Mouse (Mus musculus) adrenal gland, postnatal 4 days (tissue): ENCODE results near the gene Uqcrh. TPM values are rescaled to one million over a fixed set of nuclear protein-coding genes. Genes with fewer than 3 reads are reported as not detected.

Experiments used
- DNase-seq, 2 experiments: peaks; one replicate each; pipeline ENCODE4 v3.0.0; 2021 to 2022; ENCODE audit warnings: low spot score in 2 of 2, mixed read lengths in 2 of 2
- long read RNA-seq, 2 experiments: library from polyadenylated mRNA; stranded (forward); transcript quantifications; one replicate each; pipeline ENCODE4 v2.0.0; 2021
- total RNA-seq, 2 experiments: library from RNA; stranded (reverse); gene quantifications; 2 replicates each; pipeline ENCODE4 v1.2.3; 2021

Gene Uqcrh
- 100 to 1,000 TPM; 468 to 515 TPM for total RNA-seq
- long read RNA-seq, experiment 1, transcript Uqcrh-202 (4 exons, 547 nt): major isoform, 201 of 221 reads
- long read RNA-seq, experiment 1, partial matches to known transcripts: 0 of 221 reads
- long read RNA-seq, experiment 1, other reads (novel, unspliced or antisense): 15 of 221 reads
- long read RNA-seq, experiment 2, transcript Uqcrh-202 (4 exons, 547 nt): major isoform, 151 of 185 reads
- long read RNA-seq, experiment 2, transcript Uqcrh-205 (2 exons, 423 nt): minor isoform, 7 of 185 reads
- long read RNA-seq, experiment 2, partial matches to known transcripts: 7 of 185 reads
- long read RNA-seq, experiment 2, other reads (novel, unspliced or antisense): 17 of 185 reads

DNA sequence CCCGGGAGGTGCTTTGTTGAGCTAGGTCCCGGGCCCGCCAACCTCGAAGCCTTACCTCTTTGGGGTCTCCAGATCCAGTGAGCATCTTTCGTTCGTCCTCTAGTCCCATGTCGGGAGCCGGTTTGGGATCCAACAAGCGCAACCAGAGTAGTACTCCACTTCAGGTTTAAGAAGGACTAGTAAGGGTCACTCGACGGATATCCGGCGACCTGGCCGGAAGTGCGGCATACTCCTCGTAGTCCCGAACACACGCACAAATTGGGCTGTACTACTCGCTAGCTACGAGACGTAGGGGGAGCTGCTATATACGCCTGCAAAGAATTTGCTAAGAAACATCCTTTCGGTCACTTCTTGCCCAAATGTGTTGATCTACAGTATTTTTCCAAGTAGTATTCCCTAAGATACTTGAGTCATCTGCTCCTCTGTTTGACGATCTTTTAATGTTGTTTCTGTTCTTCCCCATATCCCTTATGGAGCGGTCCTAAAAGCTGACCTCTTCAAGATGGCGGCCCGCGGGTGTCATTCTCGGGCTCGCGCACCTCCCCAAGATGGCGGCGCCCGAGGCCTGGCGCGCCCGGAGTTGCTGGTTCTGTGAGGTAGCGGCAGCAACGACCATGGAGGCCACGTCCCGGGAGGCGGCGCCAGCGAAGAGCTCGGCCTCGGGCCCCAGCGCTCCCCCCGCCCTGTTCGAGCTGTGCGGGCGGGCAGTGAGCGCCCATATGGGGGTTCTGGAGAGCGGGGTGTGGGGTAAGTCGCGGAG is at the start of gene Uqcrh, which contains the start of gene Lrrc41:
TSS of gene Uqcrh (minus strand) at position 211 of the 760 bp plus-strand sequence.
TSS of gene Lrrc41 (plus strand) at position 409 of the 760 bp plus-strand sequence.
- DNase-seq: peak; percentile 88 to 92

DNA sequence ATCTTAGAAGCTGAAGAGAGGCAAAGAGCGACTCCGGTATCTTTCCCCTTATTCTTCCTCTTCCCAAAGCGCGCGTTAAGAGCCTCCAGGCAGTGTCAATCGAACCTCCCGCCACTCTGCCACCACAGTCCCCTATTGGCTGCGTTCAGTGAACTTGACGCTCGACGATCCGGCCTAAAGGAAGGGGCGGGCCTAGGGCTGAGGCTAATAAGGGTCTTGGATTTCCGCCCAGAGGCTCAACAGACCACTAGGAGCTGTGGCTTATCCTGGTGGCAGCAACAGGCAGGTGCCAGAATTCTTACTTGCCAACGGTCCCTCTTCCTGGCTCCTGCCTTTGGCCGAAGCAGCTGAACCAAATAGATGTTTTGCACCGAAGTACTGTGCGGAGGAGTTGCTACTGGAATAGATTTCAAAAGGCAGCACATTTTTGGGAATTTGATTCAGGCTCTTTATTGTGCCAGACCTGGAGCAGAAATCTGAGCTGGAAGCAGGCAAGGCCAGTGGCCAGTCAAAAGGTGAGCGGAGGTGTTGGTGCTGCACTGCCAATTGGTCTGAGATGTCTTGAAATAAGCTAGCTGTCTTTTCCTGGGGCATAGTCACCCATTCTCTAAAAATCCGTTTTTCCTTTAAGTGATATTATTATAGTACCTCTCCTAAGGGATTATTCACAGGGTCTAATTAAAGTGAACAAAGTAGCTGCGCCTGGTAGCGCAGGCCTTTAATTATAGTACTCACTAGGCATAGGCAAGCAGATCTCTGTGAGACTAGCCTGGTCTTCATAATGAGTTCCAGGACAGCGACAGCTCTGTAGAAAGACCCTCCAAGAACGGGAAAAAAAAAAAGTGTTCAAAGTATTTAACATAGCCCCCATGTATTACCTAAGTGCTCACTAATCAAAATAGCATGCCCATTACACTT is 49.0 kb upstream of the Uqcrh start, which contains the start of the genes Rad54l and Pomgnt1:
TSS of gene Rad54l (minus strand) at position 89 of the 918 bp plus-strand sequence.
TSS of gene Pomgnt1 (plus strand) at position 239 of the 918 bp plus-strand sequence.
- DNase-seq: peak; percentile 32 to 68

DNA sequence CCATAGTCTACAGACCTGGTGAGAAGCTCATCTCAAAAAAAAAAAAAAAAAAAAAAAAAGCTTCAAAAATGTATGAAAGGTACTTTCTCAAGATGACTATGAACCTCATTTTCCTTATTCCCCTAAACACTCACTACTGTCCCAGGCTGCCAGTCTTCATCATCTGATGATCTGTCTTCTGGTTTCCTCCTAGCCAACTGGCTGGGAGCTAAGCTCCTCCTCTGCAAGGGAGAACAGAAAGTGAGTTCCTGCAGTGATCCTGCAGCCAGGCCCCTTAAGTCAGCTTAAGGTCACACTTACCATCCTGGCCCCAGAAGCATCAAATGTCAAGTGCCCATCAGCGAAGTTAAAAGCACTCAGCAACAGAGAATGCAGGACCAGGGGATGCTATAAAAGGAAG is 47.9 kb upstream of the Uqcrh start:
- DNase-seq: no peak

DNA sequence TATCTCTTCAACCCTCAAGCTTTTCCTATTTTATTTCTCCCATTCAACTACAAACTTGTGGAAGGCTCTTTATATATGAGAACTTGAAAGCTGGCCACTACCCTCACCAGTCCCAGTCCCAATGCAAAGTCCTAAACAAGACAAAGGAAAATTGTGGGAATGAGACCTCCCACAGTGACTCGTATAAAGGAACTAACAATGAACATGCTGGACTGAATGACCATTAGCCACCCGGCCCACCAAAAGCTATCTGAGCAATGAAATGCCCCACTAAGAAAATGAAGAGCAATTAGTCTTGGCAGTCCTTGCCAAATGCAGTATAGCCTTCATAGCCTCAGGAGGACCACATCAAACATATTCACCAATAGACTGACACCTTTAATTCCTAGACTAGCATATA is 36.6 kb upstream of the Uqcrh start:
- DNase-seq: no peak

DNA sequence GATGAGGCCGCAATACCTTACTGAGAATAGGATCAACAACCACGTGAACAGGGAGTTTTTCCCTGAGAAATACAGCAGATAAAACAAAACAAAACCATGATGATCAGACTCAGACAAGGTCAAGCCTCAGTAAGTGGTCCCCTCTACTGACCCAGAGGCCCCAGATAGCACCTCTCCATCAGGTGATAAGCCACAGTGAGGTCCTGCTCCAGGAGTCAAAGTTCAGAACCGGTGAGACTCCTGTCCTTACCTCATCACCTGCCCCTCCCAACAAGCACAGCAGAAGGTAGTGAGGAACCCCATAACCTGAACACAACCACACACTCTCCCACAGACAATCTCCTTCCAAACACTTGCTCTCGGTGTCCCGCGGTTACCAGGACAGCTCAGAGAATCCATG is 35.8 kb upstream of the Uqcrh start:
- DNase-seq: no peak

DNA sequence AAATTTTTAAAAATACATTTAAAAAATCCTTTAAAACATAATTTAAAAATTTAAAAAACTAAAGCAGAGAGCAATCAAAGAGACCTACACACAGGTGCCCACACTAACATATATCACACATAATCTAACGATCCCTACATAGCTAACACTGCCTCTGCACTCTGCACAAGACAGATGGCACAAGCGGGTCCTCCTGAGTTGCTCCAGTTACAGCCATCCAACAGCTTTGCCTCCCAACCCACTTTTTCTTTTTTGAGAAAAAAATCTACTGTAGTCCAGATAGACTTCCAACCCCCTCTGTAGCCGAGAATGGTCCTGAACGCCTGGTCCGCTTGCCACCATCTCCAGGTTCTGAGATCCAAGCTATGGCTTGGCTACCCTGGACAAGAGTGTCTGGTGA is 30.4 kb upstream of the Uqcrh start:
- DNase-seq: no peak

DNA sequence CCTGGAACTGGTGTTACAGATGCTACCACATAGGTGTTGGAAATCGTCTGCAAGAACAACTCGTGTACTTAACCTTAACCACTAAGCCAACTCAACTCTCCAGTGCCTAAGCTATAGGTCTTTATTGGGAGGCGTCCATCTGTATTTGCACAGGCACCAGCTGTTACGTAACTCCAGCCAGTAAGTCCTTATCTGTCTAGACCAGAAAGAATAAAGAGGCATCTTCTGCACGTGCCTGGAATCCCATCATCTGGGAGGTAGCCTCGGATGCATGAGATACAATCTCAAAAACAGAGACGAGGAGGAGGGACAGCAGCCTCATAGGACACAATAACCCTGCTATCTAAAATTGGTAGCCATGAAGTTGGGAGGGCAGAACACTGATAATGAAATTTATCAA is 26.1 kb upstream of the Uqcrh start:
- DNase-seq: no peak

DNA sequence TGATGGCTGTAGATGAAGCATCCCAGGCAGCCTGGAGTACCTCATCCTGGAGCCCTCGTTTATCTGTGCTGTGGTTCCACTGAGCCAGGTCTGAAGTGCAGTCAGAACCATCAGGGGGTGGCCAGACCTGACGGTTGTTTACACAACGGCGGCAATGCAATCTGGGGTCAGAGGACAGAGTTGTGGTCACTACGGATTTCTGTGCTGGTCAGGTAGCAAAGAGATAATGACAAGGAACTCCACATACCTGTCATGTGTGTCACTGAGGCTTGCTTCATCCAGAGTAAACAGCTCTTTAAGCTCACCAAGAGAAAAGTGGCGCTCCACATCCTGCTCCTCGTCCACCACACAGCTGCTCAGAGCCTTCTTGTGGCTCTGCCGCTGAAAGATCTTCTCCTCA is 22.3 kb upstream of the Uqcrh start:
- DNase-seq: no peak

DNA sequence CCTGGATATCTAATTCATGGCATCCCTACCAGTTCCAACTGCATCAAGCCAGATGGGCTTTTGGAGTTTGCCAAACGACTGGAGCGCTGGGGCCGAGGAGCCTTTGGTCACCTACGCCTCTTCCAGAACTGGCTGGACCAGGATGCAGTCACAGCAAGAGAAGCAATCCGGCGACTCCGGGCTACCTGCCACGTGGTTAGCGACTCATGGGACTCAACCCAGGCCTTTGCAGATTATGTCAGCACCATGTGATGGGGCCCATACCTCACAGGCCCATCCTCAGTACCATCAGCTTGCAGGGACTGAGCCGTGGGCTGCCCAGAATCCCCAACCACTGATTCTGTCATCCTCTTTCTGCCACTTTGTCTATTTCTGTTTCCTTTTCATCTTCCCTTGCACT is 21.4 kb upstream of the Uqcrh start:
- DNase-seq: no peak

DNA sequence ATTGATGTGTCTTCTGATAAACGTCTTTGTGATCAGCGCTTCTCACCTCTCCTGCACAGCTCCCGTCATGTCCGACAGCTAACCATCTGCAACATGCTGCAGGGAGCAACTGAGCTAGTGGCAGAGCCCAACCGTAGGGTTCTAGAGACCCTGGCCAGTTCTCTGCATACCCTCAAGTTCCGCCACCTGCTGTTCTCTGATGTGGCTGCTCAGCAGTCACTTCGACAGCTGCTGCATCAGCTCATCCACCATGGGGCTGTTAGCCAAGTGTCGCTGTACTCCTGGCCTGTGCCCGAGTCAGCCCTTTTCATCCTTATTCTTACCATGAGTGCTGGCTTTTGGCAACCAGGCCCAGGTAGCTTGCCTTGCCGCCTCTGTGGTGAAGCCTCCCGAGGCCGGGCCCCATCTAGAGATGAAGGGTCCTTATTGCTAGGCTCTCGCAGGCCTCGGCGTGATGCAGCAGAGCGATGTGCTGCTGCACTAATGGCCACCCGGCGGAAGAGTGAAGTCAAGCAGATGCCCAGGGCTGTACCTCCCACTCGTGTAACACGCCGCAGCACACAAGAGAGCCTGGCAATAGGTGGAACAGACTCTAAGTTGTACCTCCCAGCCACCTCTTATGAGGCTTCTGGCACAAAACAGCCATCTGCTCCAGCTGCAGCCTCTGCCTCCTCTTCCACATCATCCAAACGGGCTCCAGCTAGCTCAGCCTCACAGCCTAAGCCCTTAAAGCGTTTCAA is 13.8 kb upstream of the Uqcrh start:
- DNase-seq: no peak

DNA sequence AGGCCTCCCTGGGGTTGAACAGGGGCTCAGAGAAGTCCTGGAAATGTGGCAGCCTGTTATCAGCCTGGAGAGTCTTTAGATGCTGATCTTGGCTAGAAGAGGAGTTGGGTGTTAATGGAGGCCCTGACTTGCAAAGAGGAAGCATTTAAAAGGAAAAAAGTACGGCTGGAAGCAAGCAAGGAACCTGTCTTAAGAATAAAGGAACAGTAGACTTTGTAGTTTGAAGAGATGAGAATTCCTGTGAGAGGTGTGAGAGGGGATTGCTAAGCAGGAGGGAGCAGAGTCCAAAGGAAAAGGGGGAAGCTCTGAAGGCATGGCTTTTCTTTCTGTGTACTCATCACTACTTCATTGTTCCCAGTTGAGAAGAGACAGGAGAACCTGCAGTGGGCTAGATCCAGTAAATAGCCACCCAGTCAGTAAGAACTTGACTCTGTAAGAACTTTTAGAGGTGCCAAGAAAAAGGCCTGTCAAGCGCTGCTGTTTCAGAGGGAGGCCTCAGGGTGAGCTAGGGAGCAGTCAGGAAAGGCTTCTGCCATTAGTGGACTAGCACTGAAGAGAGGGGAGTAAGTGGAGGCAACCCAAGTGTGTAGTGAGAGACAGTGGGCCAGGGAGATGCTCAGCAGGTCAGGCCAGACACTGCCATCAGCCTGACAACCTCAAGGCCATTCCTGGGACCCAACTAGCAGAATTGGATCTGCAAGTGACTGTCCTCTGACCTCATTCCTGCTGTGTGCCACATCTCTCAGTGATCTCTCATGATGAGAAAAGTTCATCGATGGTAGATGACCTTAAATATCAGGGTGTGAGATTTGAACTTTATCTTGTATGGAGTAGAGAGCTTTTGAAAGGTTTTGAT is 2.6 kb upstream of the Uqcrh start:
- DNase-seq: no peak

DNA sequence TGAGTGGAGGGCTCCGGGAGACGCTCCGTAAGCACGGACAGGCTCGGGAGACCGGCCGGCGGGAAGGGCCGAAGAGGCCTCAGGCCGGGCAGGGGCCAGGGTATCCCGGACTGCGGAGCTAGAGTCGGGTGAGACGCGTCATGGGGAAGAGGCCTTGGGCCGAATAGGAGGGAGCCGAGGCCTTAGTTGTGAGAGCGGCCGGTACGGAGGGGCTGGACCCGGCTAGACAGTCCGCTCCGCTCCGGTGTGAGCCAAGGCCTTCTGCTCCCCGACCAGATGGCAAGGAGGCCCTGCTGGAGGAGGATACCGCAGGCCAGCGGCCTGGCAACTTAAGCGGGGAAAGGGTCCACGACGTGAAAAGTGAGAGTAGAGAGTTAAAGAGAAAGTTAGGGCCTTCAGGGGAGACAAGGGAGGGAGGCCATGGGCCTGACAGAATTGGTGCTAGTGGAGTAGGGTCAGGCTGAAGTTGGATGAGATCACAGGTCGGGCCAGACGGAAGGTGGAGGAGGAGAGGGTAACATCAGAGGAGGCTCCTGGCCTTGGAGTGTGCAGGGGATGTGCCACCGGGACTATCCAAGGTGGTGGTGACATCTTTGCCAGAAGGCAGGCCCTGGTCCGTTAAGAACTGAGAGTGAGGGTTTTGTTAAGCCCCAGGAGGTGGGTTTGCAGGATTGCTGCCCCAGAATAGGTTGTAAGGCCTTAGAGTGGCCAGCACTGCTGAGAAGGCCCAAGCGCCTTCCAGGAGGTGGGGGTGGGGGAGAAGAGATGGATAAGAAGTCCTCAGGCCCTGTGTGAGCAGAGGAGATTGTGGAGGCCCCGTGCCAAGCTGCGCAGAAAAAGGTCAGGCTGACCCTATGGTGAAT is 1.7 kb upstream of the Uqcrh start:
- DNase-seq: peak; percentile 28 to 31

DNA sequence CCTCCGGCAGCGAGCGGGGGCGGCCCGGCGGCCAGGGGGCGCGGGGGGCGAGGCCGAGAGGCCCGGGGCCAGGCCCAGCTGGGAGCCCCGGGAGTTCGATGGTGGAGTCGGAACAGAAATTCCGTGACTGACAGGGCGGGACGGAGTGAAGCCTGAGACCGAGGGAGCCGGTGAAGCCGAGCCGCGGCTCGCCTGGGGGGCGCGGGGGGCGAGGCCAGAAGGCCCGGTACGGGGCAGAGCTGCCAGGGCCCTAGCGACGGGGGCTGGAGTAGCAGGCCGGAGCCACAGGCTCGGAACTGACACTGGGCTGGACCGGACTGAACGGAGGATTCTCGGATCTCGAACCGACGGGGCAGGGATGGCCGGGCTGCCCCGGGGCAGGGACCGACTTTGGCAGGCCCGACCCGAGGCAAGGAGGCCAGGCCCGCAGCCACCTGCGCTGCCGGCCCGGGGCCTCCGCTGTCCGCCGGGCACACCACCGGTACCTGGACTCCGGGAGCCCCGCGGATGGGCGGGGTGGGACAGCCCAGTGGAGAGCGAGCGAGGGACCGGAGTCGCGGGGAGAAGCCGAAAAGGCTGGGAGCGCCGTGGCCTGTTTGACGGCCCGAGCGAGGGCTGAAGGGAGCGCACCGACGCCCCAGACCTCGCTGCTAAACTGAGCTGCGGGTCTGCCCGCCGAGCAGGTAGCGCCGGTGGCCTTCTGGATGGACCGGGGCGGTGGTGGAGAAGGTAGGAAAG is 929 bp upstream of the Uqcrh start:
- DNase-seq: peak; percentile 49 to 56

DNA sequence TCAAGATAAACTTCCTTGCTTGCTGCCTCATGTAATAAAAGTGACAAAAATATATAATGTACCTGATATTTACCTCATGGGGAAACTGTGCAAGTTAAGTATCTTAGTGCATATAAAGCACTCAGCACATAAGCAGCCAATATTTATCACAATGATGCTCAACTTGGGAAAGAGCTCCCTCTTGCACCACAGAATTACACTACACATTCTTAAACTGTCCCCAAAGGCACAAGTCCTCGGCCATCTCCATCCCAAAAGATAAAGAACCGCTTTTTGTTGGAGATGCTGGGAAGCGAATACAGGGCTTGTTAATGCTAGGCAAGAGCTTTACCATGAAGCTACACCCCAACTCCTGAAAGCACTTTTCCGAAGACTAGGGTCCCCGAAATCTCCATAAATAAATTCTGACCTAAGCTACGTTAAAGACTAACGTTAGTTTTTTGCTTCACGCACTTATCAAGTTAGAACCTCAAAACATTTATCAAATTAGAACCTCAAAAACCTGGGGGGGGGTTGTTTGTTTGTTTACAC is 661 bp downstream of the Uqcrh start:
- DNase-seq: no peak

DNA sequence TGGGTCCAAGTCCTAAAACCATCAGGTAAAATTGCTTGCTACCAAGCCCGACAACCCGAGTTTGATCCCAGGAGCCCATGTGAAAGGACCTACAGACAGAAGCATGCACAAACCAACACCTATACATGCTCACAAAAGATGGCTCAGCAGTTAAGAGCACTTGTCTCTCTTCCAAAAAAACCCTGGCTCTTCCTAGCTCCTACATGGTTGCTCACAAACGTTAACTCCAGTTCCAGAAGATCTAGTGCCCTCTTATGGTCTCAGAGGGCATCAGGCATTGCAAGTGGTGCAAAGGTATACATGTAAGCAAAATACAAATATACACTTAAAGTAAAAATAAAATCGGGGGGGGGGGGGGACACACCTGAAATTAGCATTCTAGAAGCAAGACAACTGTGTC is 1.7 kb downstream of the Uqcrh start:
- no peak for DNase-seq

DNA sequence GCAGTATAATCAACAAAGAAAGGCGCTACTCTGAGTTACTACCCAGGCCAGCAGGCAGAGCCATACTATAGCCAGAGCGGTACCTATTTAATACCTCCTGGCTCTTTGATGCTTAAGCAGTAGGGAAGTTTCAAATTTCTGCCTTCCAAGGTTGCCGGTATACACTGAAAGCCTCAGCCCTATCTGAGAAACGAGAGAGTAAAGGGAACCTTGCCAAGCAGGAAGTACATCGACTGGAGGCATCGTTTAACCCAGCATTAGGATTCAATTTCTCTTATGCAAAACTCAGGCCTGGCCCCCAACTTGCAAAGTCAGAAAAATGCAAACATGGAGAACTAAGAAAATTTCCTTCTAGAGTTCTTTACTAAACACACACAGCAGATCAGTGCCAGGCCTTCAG is 4.8 kb downstream of the Uqcrh start:
- no peak for DNase-seq

DNA sequence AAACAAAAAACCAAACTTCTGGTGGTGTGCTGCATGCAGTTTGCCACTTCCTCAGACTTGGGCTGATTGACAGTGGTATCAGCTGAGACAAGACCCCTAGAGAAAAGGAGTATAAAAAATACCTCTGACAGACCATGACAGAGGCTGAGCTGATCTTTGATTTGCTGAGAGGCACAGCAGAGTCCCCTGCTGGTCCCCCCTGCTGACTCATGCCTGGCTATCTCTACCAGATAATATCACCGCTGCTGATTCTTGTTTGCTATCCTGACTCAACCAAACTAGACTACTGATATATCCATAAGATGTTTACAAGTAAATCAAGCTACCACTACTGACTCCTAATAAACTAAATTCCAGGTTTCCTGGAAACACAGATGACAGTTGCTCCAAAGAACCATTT is 11.0 kb downstream of the Uqcrh start:
- no peak for DNase-seq
